In genomic region chr16:8676800-8677199, GRCm38 (mm10) we compare ENCODE assay signal across 9 mouse cellular contexts. TPM values are rescaled to one million over a fixed set of nuclear protein-coding genes. Genes with fewer than 3 reads are reported as not detected.
DNase-seq lines count a peak whose midpoint lies in the region; ATAC-seq and TF ChIP-seq lines count a peak whose summit lies in the region.
"Had no signal": no experiment of that assay in that cellular context is flagged by ENCODE, and none has a peak within 500 bp of the region (broad histone marks: within the 10 kb centered on the region; RNA-seq: fewer than 3 reads in every experiment).

No protein-coding gene starts in this region.

- ATAC-seq in midbrain, embryonic 13.5 days, result peak; percentile 9; the same call in 1 of the 2 replicates
- no peak for ATAC-seq in midbrain, embryonic 11.5 days (ENCODE audit: low FRiP score)
- no peak for ATAC-seq in embryonic facial prominence, embryonic 11.5 days (replicated peaks; ENCODE audit: insufficient number of reproducible peaks, low FRiP score, low TSS enrichment, low read depth)
- peak; percentile 20; the same call in 1 of the 2 replicates for ATAC-seq in liver, postnatal 0 days

- no peaks in the 10 kb centered on the region; the same call in 1 of the 2 replicates for H3K4me1 ChIP-seq in midbrain, embryonic 13.5 days (replicated peaks)
- no peaks in the 10 kb centered on the region for H3K4me1 ChIP-seq in midbrain, embryonic 11.5 days (ENCODE audit: control insufficient read depth, insufficient read depth, low read length)
- no peaks in the 10 kb centered on the region for H3K4me1 ChIP-seq in embryonic facial prominence, embryonic 11.5 days (ENCODE audit: control insufficient read depth, insufficient read depth, low read length)
- H3K4me1 ChIP-seq in liver, postnatal 0 days (ENCODE audit: insufficient read depth), result peaks cover 45% of the 10 kb centered on the region

- WGBS in midbrain, embryonic 13.5 days, result 56% methylated on average over 4 of the region's 4 CpGs
- WGBS in midbrain, embryonic 11.5 days, result 49% methylated on average over 4 of the region's 4 CpGs
- 53% methylated on average over 4 of the region's 4 CpGs for WGBS in embryonic facial prominence, embryonic 11.5 days
- WGBS in liver, postnatal 0 days (ENCODE audit: insufficient replicate concordance), result 45% methylated on average over 4 of the region's 4 CpGs

- DNase-seq in gastrocnemius, adult 18-20 months (ENCODE audit: low spot score), result peak; percentile 43
- no peak for DNase-seq in gastrocnemius, postnatal 4 days (ENCODE audit: low spot score in 2 of 2)
- no peak for DNase-seq in midbrain, embryonic 11.5 days (ENCODE audit: low spot score, missing footprints)
- DNase-seq in R1 (ENCODE audit: low read depth, low spot score), result peak; percentile 74
- DNase-seq in embryonic facial prominence, embryonic 11.5 days (ENCODE audit: low spot score), result peak; percentile 76
- peak; percentile 65 for DNase-seq in liver, postnatal 0 days
- DNase-seq in testis, postnatal 10 days (ENCODE audit: low spot score), result peak; percentile 74

- TF ChIP-seq EP300 in liver, postnatal 0 days (IDR thresholded peaks at IDR 0.05; ENCODE audit: low read depth), result no peak

- H3K36me3 ChIP-seq in midbrain, embryonic 13.5 days, result no peaks in the 10 kb centered on the region
- no peaks in the 10 kb centered on the region for H3K36me3 ChIP-seq in midbrain, embryonic 11.5 days (ENCODE audit: control insufficient read depth, insufficient read depth, low read length)
- no peaks in the 10 kb centered on the region for H3K36me3 ChIP-seq in embryonic facial prominence, embryonic 11.5 days (replicated peaks; ENCODE audit: control insufficient read depth, insufficient read depth, low read depth, low read length)
- no peaks in the 10 kb centered on the region for H3K36me3 ChIP-seq in liver, postnatal 0 days (replicated peaks; ENCODE audit: insufficient read depth, low read length)

- TF ChIP-seq CTCF in liver, postnatal 0 days (IDR thresholded peaks at IDR 0.05; ENCODE audit: low read depth), result peak; percentile 95

- peaks cover 13% of the 10 kb centered on the region for H3K27me3 ChIP-seq in midbrain, embryonic 13.5 days
- H3K27me3 ChIP-seq in midbrain, embryonic 11.5 days (ENCODE audit: control insufficient read depth, insufficient read depth, low read length), result peaks cover 12% of the 10 kb centered on the region
- no peaks in the 10 kb centered on the region for H3K27me3 ChIP-seq in embryonic facial prominence, embryonic 11.5 days (ENCODE audit: control insufficient read depth, insufficient read depth, low read length)
- no peaks in the 10 kb centered on the region for H3K27me3 ChIP-seq in liver, postnatal 0 days (ENCODE audit: insufficient read depth, low read length)

- no peak overlapping the region for H3K4me2 ChIP-seq in midbrain, embryonic 13.5 days (replicated peaks)
- no peak overlapping the region for H3K4me2 ChIP-seq in midbrain, embryonic 11.5 days
- H3K4me2 ChIP-seq in embryonic facial prominence, embryonic 11.5 days (ENCODE audit: low read depth, low read length), result no peak overlapping the region
- peak overlapping the region; percentile 64 for H3K4me2 ChIP-seq in liver, postnatal 0 days (ENCODE audit: low read depth, low read length)

- no peaks in the 10 kb centered on the region for H3K9me3 ChIP-seq in midbrain, embryonic 13.5 days
- no peaks in the 10 kb centered on the region for H3K9me3 ChIP-seq in midbrain, embryonic 11.5 days (ENCODE audit: control insufficient read depth, low read length)
- no peaks in the 10 kb centered on the region for H3K9me3 ChIP-seq in embryonic facial prominence, embryonic 11.5 days (replicated peaks; ENCODE audit: control insufficient read depth, low read length)
- H3K9me3 ChIP-seq in liver, postnatal 0 days (ENCODE audit: low read length), result no peaks in the 10 kb centered on the region

- no peak overlapping the region for H3K27ac ChIP-seq in midbrain, embryonic 13.5 days
- H3K27ac ChIP-seq in midbrain, embryonic 11.5 days (ENCODE audit: low read depth, low read length), result no peak overlapping the region
- no peak overlapping the region for H3K27ac ChIP-seq in embryonic facial prominence, embryonic 11.5 days (replicated peaks; ENCODE audit: low read depth, low read length)
- peak overlapping the region; percentile 95 for H3K27ac ChIP-seq in liver, postnatal 0 days (ENCODE audit: low read depth)

- H3K4me3 ChIP-seq in midbrain, embryonic 13.5 days (replicated peaks), result no peak overlapping the region
- H3K4me3 ChIP-seq in midbrain, embryonic 11.5 days (ENCODE audit: low read depth, low read length), result no peak overlapping the region
- no peak overlapping the region for H3K4me3 ChIP-seq in embryonic facial prominence, embryonic 11.5 days (ENCODE audit: low read depth, low read length)
- 0 out of 2 replicates have a peak overlapping the region, but pooled peaks have one; percentile 19 for H3K4me3 ChIP-seq in liver, postnatal 0 days (ENCODE audit: low read depth, low read length)

- no peak overlapping the region for H3K9ac ChIP-seq in midbrain, embryonic 13.5 days (replicated peaks)
- H3K9ac ChIP-seq in midbrain, embryonic 11.5 days (ENCODE audit: low read length), result no peak overlapping the region
- H3K9ac ChIP-seq in embryonic facial prominence, embryonic 11.5 days (replicated peaks; ENCODE audit: low read length), result no peak overlapping the region; the same call in 1 of the 2 replicates
- peak overlapping the region; percentile 40; the same call in 1 of the 2 replicates for H3K9ac ChIP-seq in liver, postnatal 0 days (replicated peaks)

RNA-seq across cellular contexts. Expression of gene Gm5767, which starts 3.8 kb away (rescaled TPM):
- not detected for total RNA-seq in gastrocnemius, adult 18-20 months (2021)
- under 1 TPM in 1 of 2 experiments, not detected in 1; 0.49 TPM for total RNA-seq in gastrocnemius, postnatal 4 days (2021)
- not detected in 2 replicates for polyA plus RNA-seq in midbrain, embryonic 13.5 days (2015; fragmentation: Nextera tagmentation; extraction: Ambion mirVana)
- polyA plus RNA-seq in midbrain, embryonic 11.5 days (2014; fragmentation: Nextera tagmentation; extraction: Ambion mirVana), result not detected in 2 replicates
- not detected in 2 replicates for polyA plus RNA-seq in embryonic facial prominence, embryonic 11.5 days (2014; fragmentation: Nextera tagmentation; extraction: Ambion mirVana)
- 0.43 TPM in 1 of 2 replicates, not detected in the other for polyA plus RNA-seq in liver, postnatal 0 days (2015; fragmentation: Nextera tagmentation; extraction: Ambion mirVana)
- total RNA-seq: layer of hippocampus, postnatal 25 days had no signal

RNA-seq across cellular contexts. Expression of gene Carhsp1, which starts 4.8 kb away (rescaled TPM):
- total RNA-seq in gastrocnemius, adult 18-20 months (2021), result 1 to 10 TPM; 4.7 to 7.9 TPM
- total RNA-seq in gastrocnemius, postnatal 4 days (2021), result 10 to 100 TPM; 44.8 to 49.2 TPM
- 253 and 274 TPM in 2 replicates for polyA plus RNA-seq in midbrain, embryonic 13.5 days (2015; fragmentation: Nextera tagmentation; extraction: Ambion mirVana)
- polyA plus RNA-seq in midbrain, embryonic 11.5 days (2014; fragmentation: Nextera tagmentation; extraction: Ambion mirVana), result 82.5 and 85.0 TPM in 2 replicates
- 52.1 and 52.6 TPM in 2 replicates for polyA plus RNA-seq in embryonic facial prominence, embryonic 11.5 days (2014; fragmentation: Nextera tagmentation; extraction: Ambion mirVana)
- polyA plus RNA-seq in liver, postnatal 0 days (2015; fragmentation: Nextera tagmentation; extraction: Ambion mirVana), result 65.4 and 71.2 TPM in 2 replicates

RNA-seq across cellular contexts. Expression of gene Tmem186, which starts 39.3 kb away (rescaled TPM):
- 10 to 100 TPM; 12.6 to 12.7 TPM for total RNA-seq in gastrocnemius, adult 18-20 months (2021)
- 10 to 100 TPM in 1 of 2 experiments, 1 to 10 TPM in 1; 9.3 to 10.6 TPM for total RNA-seq in gastrocnemius, postnatal 4 days (2021)
- 25.1 and 26.2 TPM in 2 replicates for polyA plus RNA-seq in midbrain, embryonic 13.5 days (2015; fragmentation: Nextera tagmentation; extraction: Ambion mirVana)
- polyA plus RNA-seq in midbrain, embryonic 11.5 days (2014; fragmentation: Nextera tagmentation; extraction: Ambion mirVana), result 19.0 and 23.1 TPM in 2 replicates
- 17.8 and 18.9 TPM in 2 replicates for polyA plus RNA-seq in embryonic facial prominence, embryonic 11.5 days (2014; fragmentation: Nextera tagmentation; extraction: Ambion mirVana)
- 6.2 and 7.0 TPM in 2 replicates for polyA plus RNA-seq in liver, postnatal 0 days (2015; fragmentation: Nextera tagmentation; extraction: Ambion mirVana)

RNA-seq across cellular contexts. Expression of gene Pmm2, which starts 39.3 kb away (rescaled TPM):
- total RNA-seq in gastrocnemius, adult 18-20 months (2021), result 10 to 100 TPM; 18.9 to 20.1 TPM
- 10 to 100 TPM; 33.6 to 34.3 TPM for total RNA-seq in gastrocnemius, postnatal 4 days (2021)
- 54.0 and 55.0 TPM in 2 replicates for polyA plus RNA-seq in midbrain, embryonic 13.5 days (2015; fragmentation: Nextera tagmentation; extraction: Ambion mirVana)
- polyA plus RNA-seq in midbrain, embryonic 11.5 days (2014; fragmentation: Nextera tagmentation; extraction: Ambion mirVana), result 36.3 and 38.0 TPM in 2 replicates
- 38.7 and 46.8 TPM in 2 replicates for polyA plus RNA-seq in embryonic facial prominence, embryonic 11.5 days (2014; fragmentation: Nextera tagmentation; extraction: Ambion mirVana)
- polyA plus RNA-seq in liver, postnatal 0 days (2015; fragmentation: Nextera tagmentation; extraction: Ambion mirVana), result 37.2 and 38.0 TPM in 2 replicates

Comparison
In these comparisons a context has a peak if more than half of its experiments do, and no peak if none do; other contexts are left out.
1. DNase-seq: peak in gastrocnemius, adult 18-20 months (single experiment), R1 (single experiment), embryonic facial prominence, embryonic 11.5 days (single experiment), liver, postnatal 0 days (single experiment) and testis, postnatal 10 days (single experiment); none in gastrocnemius, postnatal 4 days (0 of 2) and midbrain, embryonic 11.5 days (single experiment).
2. ATAC-seq: peak in midbrain, embryonic 13.5 days (single experiment) and liver, postnatal 0 days (single experiment); none in midbrain, embryonic 11.5 days (single experiment) and embryonic facial prominence, embryonic 11.5 days (single experiment).